In genomic region chr2:31974141-31974808, GRCm38 (mm10) we compare ENCODE assay signal across 8 mouse cellular contexts. TPM values are rescaled to one million over a fixed set of nuclear protein-coding genes. Genes with fewer than 3 reads are reported as not detected.
A peak's percentile ranks its signal among the peaks of the same experiment; 100 is the strongest.
DNase-seq lines count a peak whose midpoint lies in the region; ATAC-seq lines count a peak whose summit lies in the region.

TSS of gene Nup214 (plus strand) at chr2:31974436.

- H3K27ac ChIP-seq in lung, embryonic 16.5 days (ENCODE audit: low read length), result peak within 1 kb of the TSS; percentile 60

- H3K9me3 ChIP-seq in lung, embryonic 16.5 days (ENCODE audit: control insufficient read depth, low read length), result no peaks in the 10 kb centered on the region

- peak within 1 kb of the TSS; percentile 72 for H3K4me3 ChIP-seq in lung, embryonic 16.5 days (ENCODE audit: low read length)

- DNase-seq in MEL-GATA-1-ER (ENCODE audit: extremely low read depth, low read depth), result peak; percentile 95
- DNase-seq in cerebellum, adult 8-10 months, result peak; percentile 98
- peak; percentile 100 for DNase-seq in forelimb bud, embryonic 11.5 days (ENCODE audit: low read depth, low spot score)
- peak; percentile 96 for DNase-seq in layer of hippocampus, adult 9-10 months (ENCODE audit: low spot score)
- DNase-seq in ovary, postnatal 10 days (ENCODE audit: low spot score), result peak; percentile 99
- DNase-seq in thymus, postnatal 10 days (ENCODE audit: low spot score in 2 of 2), result peak; percentile 98 to 99

- peak within 1 kb of the TSS; percentile 85 for H3K4me2 ChIP-seq in lung, embryonic 16.5 days (ENCODE audit: low read depth, low read length)

- ATAC-seq in hematopoietic stem cell, adult 5-6 weeks (replicated peaks in 1 of 2; ENCODE audit: insufficient read depth in 1 of 2, low FRiP score in 2 of 2, low TSS enrichment in 1 of 2, low read depth in 1 of 2, poor library complexity in 2 of 2, severe bottlenecking in 2 of 2), result peak; percentile 97 to 99
- peak; percentile 100 for ATAC-seq in lung, embryonic 16.5 days (ENCODE audit: low read depth)

- no peaks in the 10 kb centered on the region for H3K27me3 ChIP-seq in lung, embryonic 16.5 days (ENCODE audit: control insufficient read depth, insufficient read depth, low read depth, low read length)

- peaks cover 13% of the 10 kb centered on the region for H3K4me1 ChIP-seq in lung, embryonic 16.5 days (replicated peaks; ENCODE audit: control insufficient read depth, insufficient read depth, low read length)

- peak within 1 kb of the TSS; percentile 94 for H3K9ac ChIP-seq in lung, embryonic 16.5 days (ENCODE audit: low read length)

- peaks cover 21% of the 10 kb centered on the region for H3K36me3 ChIP-seq in lung, embryonic 16.5 days (ENCODE audit: control insufficient read depth, insufficient read depth, low read length)

- under 1% methylated on average over 60 of the region's 60 CpGs for WGBS in lung, embryonic 16.5 days

RNA-seq across cellular contexts. Expression of gene Nup214, which starts in this region (rescaled TPM):
- total RNA-seq in hematopoietic stem cell, adult 5-6 weeks (2017), result 35.2 and 76.3 TPM in 2 replicates
- 86.6 and 92.3 TPM in 2 replicates for polyA plus RNA-seq in lung, embryonic 16.5 days (2015; fragmentation: Nextera tagmentation; extraction: Ambion mirVana)

Comparison
In these comparisons a context has a peak if more than half of its experiments do, and no peak if none do; other contexts are left out.
1. Peak in every context shown above with its lines: DNase-seq, ATAC-seq, H3K4me3 ChIP-seq and H3K27ac ChIP-seq.